Comparison of ENCODE assay signal across 8 mouse cellular contexts in genomic region chr15:92161163-92162025, GRCm38 (mm10).
A peak's percentile ranks its signal among the peaks of the same experiment; 100 is the strongest.
DNase-seq lines count a peak whose midpoint lies in the region; ATAC-seq lines count a peak whose summit lies in the region.

No protein-coding gene starts in this region.

- no peaks in the 10 kb centered on the region for H3K9me3 ChIP-seq in hindbrain, embryonic 13.5 days
- H3K9me3 ChIP-seq in midbrain, embryonic 11.5 days (ENCODE audit: control insufficient read depth, low read length) = no peaks in the 10 kb centered on the region
- H3K9me3 ChIP-seq in intestine, embryonic 16.5 days (ENCODE audit: control insufficient read depth, low read length) = no peaks in the 10 kb centered on the region

- peak overlapping the region; percentile 62 for H3K4me2 ChIP-seq in hindbrain, embryonic 13.5 days
- peak overlapping the region; percentile 50 for H3K4me2 ChIP-seq in midbrain, embryonic 11.5 days
- no peak overlapping the region for H3K4me2 ChIP-seq in intestine, embryonic 16.5 days (ENCODE audit: low read depth, low read length)

- DNase-seq in brain, adult 2 months (ENCODE audit: low read depth, low spot score) = peak; percentile 84
- peak; percentile 62 to 64 for DNase-seq in cerebellum, postnatal 36 days
- peak; percentile 90 for DNase-seq in midbrain, embryonic 11.5 days (ENCODE audit: low spot score, missing footprints)
- DNase-seq in spleen, postnatal 36 days (ENCODE audit: low spot score in 2 of 2) = no peak
- DNase-seq in thymus, postnatal 10 days (ENCODE audit: low spot score in 2 of 2) = no peak
- DNase-seq in MN1 (ENCODE audit: low spot score) = no peak

- peak; percentile 92 for ATAC-seq in hindbrain, embryonic 13.5 days (ENCODE audit: low FRiP score)
- ATAC-seq in midbrain, embryonic 11.5 days (ENCODE audit: low FRiP score) = peak; percentile 89
- ATAC-seq in intestine, embryonic 16.5 days = no peak

- H3K4me3 ChIP-seq in hindbrain, embryonic 13.5 days = peak overlapping the region; percentile 34
- peak overlapping the region; percentile 21 for H3K4me3 ChIP-seq in midbrain, embryonic 11.5 days (ENCODE audit: low read depth, low read length)
- no peak overlapping the region for H3K4me3 ChIP-seq in intestine, embryonic 16.5 days (ENCODE audit: low read length)

- no peaks in the 10 kb centered on the region for H3K27me3 ChIP-seq in hindbrain, embryonic 13.5 days
- no peaks in the 10 kb centered on the region for H3K27me3 ChIP-seq in midbrain, embryonic 11.5 days (ENCODE audit: control insufficient read depth, insufficient read depth, low read length)
- no peaks in the 10 kb centered on the region for H3K27me3 ChIP-seq in intestine, embryonic 16.5 days (replicated peaks; ENCODE audit: control insufficient read depth, insufficient read depth, low read length)

- H3K36me3 ChIP-seq in hindbrain, embryonic 13.5 days = no peaks in the 10 kb centered on the region
- no peaks in the 10 kb centered on the region for H3K36me3 ChIP-seq in midbrain, embryonic 11.5 days (ENCODE audit: control insufficient read depth, insufficient read depth, low read length)
- H3K36me3 ChIP-seq in intestine, embryonic 16.5 days (ENCODE audit: control insufficient read depth, insufficient read depth, low read length) = no peaks in the 10 kb centered on the region

- peaks cover 26% of the 10 kb centered on the region for H3K4me1 ChIP-seq in hindbrain, embryonic 13.5 days (replicated peaks)
- H3K4me1 ChIP-seq in midbrain, embryonic 11.5 days (ENCODE audit: control insufficient read depth, insufficient read depth, low read length) = peaks cover 7% of the 10 kb centered on the region
- no peaks in the 10 kb centered on the region for H3K4me1 ChIP-seq in intestine, embryonic 16.5 days (ENCODE audit: control insufficient read depth, insufficient read depth, low read length)

- WGBS in hindbrain, embryonic 13.5 days = 21% methylated on average over 20 of the region's 20 CpGs
- 36% methylated on average over 20 of the region's 20 CpGs for WGBS in midbrain, embryonic 11.5 days
- WGBS in intestine, embryonic 16.5 days = 44% methylated on average over 20 of the region's 20 CpGs

- H3K27ac ChIP-seq in hindbrain, embryonic 13.5 days = peak overlapping the region; percentile 89
- H3K27ac ChIP-seq in midbrain, embryonic 11.5 days (ENCODE audit: low read depth, low read length) = peak overlapping the region; percentile 40
- H3K27ac ChIP-seq in intestine, embryonic 16.5 days (ENCODE audit: low read length) = no peak overlapping the region

- peak overlapping the region; percentile 70 for H3K9ac ChIP-seq in hindbrain, embryonic 13.5 days
- 0 out of 2 replicates have a peak overlapping the region, but pooled peaks have one; percentile 7 for H3K9ac ChIP-seq in midbrain, embryonic 11.5 days (ENCODE audit: low read length)
- no peak overlapping the region for H3K9ac ChIP-seq in intestine, embryonic 16.5 days (ENCODE audit: low read depth, low read length)

Comparison
In these comparisons a context has a peak if more than half of its experiments do, and no peak if none do; other contexts are left out.
1. DNase-seq: peak in brain, adult 2 months (single experiment), cerebellum, postnatal 36 days (2 of 2) and midbrain, embryonic 11.5 days (single experiment); none in spleen, postnatal 36 days (0 of 2), thymus, postnatal 10 days (0 of 2) and MN1 (single experiment).